Mouse (Mus musculus): ENCODE measurements around the gene Hnrnph3. TPM values are rescaled to one million over a fixed set of nuclear protein-coding genes. Genes with fewer than 3 reads are reported as not detected.
A peak's percentile ranks its signal among the peaks of the same experiment; 100 is the strongest.

Gene Hnrnph3
- polyA plus RNA-seq, 1 experiment from 2014 or later = 60.1 TPM

- Histone ChIP-seq H3K4me3 (no peak overlapping the region), H3K9me3 (no peaks in the 10 kb centered on the region), H3K27ac (replicated peaks) (peak overlapping the region; percentile 58), H3K36me3 (peaks cover 60% of the 10 kb centered on the region), H3K4me1 (peaks cover 21% of the 10 kb centered on the region), H3K27me3 (replicated peaks) (no peaks in the 10 kb centered on the region), H3K4me2 (no peak overlapping the region), H3K9ac (no peak overlapping the region)
- 87% methylated on average over 11 of the region's 11 CpGs for WGBS
- no peak for ATAC-seq (ENCODE audit: extremely low read depth, insufficient number of reproducible peaks, low FRiP score, low TSS enrichment)
Measured at GRCm38 (mm10) chr10:62984072-62984471, 39.9 kb downstream of the Hnrnph3 start.

DNA sequence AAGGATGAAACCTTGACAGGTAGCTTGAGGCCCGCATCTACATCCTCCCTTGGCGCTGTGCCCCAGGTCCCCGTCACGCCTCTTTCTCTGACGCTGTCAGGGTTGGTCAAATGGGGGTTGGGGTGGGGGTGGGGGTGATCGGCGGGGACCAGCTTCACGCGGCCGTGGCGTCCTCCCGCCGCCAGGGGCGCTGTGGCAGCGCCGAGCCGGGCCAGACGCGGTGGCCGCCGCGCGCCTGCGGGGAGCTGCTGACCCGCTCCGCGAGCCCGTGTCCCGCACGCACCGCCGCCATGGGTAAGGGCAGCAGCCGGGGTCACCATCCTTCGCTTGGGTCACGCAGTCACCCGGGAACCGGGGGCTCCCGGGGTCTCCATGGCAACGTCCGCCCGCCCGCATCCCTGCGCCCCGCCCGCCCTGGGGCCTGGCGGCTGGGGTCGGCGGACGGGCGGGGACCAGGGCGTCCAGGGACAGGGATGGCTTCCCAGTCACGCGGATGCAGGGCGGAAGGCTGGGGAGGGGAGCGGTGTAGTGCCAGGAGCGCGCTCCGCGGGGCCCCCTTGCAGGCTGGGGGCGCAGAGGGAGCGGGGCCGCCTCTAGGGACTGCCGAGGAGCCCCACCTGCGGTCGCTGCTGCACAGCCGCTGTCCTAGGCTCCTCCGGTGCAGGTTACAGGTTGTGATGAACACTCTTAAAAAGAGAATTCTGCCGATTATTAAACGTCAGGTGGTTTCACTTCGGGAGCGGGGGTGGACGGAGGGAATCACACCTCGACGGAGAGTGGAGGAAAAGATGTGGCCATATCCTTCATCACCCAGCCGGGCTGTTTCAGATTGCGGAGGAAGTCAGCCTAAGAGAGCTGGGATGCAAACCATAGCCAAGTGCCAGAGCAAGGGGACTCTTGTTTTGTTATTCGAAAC is 43.7 kb downstream of the Hnrnph3 start, which contains the start of gene Rufy2:
Gene Rufy2 (plus strand): TSS at position 185 of the 916 bp plus-strand sequence.
- Histone ChIP-seq H3K36me3 (peaks cover 33% of the 10 kb centered on the region), H3K4me2 (peak within 1 kb of the TSS; percentile 77), H3K4me1 (peaks cover 24% of the 10 kb centered on the region), H3K27ac (replicated peaks) (peak within 1 kb of the TSS; percentile 61), H3K9ac (peak within 1 kb of the TSS; percentile 92), H3K27me3 (replicated peaks) (no peaks in the 10 kb centered on the region), H3K4me3 (peak within 1 kb of the TSS; percentile 94), H3K9me3 (no peaks in the 10 kb centered on the region)
- peak; percentile 83 for ATAC-seq (ENCODE audit: extremely low read depth, insufficient number of reproducible peaks, low FRiP score, low TSS enrichment)
- WGBS = under 1% methylated on average over 77 of the region's 77 CpGs

DNA sequence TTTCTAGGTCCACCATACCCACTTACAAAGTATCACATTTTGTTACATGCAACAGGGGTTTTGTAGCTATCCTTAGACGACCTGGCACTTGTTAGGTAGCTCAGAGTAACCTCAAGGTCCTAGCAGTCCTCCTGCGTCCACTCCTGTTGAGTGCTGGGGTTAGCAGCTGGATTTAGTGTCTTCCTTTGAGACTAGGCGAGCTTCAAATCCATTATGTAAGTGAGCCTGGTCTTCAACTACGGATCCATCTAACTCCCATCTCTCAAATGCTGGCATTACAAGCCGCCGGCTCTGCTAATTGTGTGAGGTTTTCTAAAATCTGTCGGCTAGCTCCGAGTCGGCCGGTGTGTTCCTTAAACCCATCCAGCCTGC is 44.4 kb downstream of the Hnrnph3 start:
- Histone ChIP-seq H3K4me1 (peaks cover 20% of the 10 kb centered on the region), H3K4me2 (peak overlapping the region; percentile 77), H3K27ac (replicated peaks) (no peak overlapping the region), H3K9me3 (no peaks in the 10 kb centered on the region), H3K9ac (peak overlapping the region; percentile 92), H3K36me3 (peaks cover 33% of the 10 kb centered on the region), H3K4me3 (peak overlapping the region; percentile 94), H3K27me3 (replicated peaks) (no peaks in the 10 kb centered on the region)
- ATAC-seq (ENCODE audit: extremely low read depth, insufficient number of reproducible peaks, low FRiP score, low TSS enrichment) = no peak
- 12% methylated on average over 10 of the region's 10 CpGs for WGBS

- Histone ChIP-seq H3K36me3 (peaks cover 79% of the 10 kb centered on the region), H3K9me3 (no peaks in the 10 kb centered on the region), H3K9ac (no peak overlapping the region), H3K27ac (replicated peaks) (no peak overlapping the region), H3K27me3 (replicated peaks) (no peaks in the 10 kb centered on the region), H3K4me1 (no peaks in the 10 kb centered on the region), H3K4me3 (no peak overlapping the region), H3K4me2 (no peak overlapping the region)
- no peak for ATAC-seq (ENCODE audit: extremely low read depth, insufficient number of reproducible peaks, low FRiP score, low TSS enrichment)
- WGBS = 78% methylated on average over 16 of the region's 16 CpGs
Measured at GRCm38 (mm10) chr10:62971821-62972220, 52.2 kb downstream of the Hnrnph3 start.

DNA sequence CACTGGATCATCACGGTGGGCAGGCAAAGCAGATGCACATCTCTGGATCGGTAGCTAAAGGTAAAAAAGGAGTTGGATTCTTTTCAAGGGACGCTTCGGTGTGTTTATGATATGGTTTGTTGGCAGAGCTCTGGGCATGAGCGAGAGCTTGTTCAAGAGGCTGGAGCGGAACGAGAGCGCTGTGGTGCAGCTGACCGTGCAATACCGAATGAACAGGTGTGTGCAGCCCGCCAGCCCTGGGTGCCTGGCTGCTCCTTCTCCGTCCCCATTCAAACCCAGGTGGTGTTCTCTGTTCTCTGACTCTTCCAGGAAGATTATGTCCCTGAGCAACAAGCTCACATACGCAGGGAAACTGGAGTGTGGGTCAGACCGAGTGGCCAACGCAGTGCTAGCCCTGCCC is 57.7 kb downstream of the Hnrnph3 start:
- Histone ChIP-seq H3K4me1 (no peaks in the 10 kb centered on the region), H3K9ac (no peak overlapping the region), H3K27ac (replicated peaks) (no peak overlapping the region), H3K4me3 (no peak overlapping the region), H3K9me3 (no peaks in the 10 kb centered on the region), H3K36me3 (peaks cover 96% of the 10 kb centered on the region), H3K27me3 (replicated peaks) (no peaks in the 10 kb centered on the region), H3K4me2 (no peak overlapping the region)
- 93% methylated on average over 15 of the region's 15 CpGs for WGBS
- no peak for ATAC-seq (ENCODE audit: extremely low read depth, insufficient number of reproducible peaks, low FRiP score, low TSS enrichment)

DNA sequence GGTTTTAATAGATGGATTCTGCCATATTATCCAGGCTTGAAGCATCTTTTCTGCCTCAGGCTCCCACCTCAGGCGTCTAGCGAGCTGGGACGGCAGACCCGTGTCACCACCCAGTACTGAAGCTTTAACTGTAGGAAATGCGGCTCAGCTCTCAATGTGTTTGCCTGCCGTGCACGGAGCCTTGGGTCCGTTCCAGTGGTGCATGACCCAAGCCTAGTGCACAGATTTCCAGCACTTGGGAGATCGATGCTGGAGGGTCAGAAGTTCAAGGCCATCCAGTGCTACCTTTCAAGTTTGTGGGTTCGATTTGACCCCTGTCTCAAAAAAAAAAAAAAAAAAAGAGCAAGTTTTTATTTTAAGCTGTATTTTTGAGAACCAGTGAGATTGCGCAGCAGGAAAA is 58.2 kb downstream of the Hnrnph3 start:
- ATAC-seq (ENCODE audit: extremely low read depth, insufficient number of reproducible peaks, low FRiP score, low TSS enrichment) = no peak
- H3K4me2 ChIP-seq = no peak overlapping the region
- peaks cover 96% of the 10 kb centered on the region for H3K36me3 ChIP-seq
- 92% methylated on average over 11 of the region's 11 CpGs for WGBS
- no peaks in the 10 kb centered on the region for H3K27me3 ChIP-seq (replicated peaks)
- H3K9me3 ChIP-seq = no peaks in the 10 kb centered on the region
- H3K9ac ChIP-seq = no peak overlapping the region
- H3K4me3 ChIP-seq = no peak overlapping the region
- H3K27ac ChIP-seq (replicated peaks) = no peak overlapping the region
- no peaks in the 10 kb centered on the region for H3K4me1 ChIP-seq

Other genes starting within 250 kb of the Hnrnph3 start
- 75.3 and 87.0 TPM in 2 replicates for gene Ccar1, start 231.9 kb downstream of the Hnrnph3 start, polyA plus RNA-seq (2015; fragmentation: Nextera tagmentation; extraction: Ambion mirVana)
- gene Tet1, start 115.2 kb downstream of the Hnrnph3 start, polyA plus RNA-seq (2015; fragmentation: Nextera tagmentation; extraction: Ambion mirVana) = 21.8 and 24.0 TPM in 2 replicates
- gene Slc25a16, start 103.6 kb downstream of the Hnrnph3 start, polyA plus RNA-seq (2015; fragmentation: Nextera tagmentation; extraction: Ambion mirVana) = 11.5 and 11.7 TPM in 2 replicates
- 15.4 and 16.2 TPM in 2 replicates for gene Dna2, start 77.2 kb downstream of the Hnrnph3 start, polyA plus RNA-seq (2015; fragmentation: Nextera tagmentation; extraction: Ambion mirVana)
- 11.1 and 14.5 TPM in 2 replicates for gene Rufy2, start 44.0 kb downstream of the Hnrnph3 start, polyA plus RNA-seq (2015; fragmentation: Nextera tagmentation; extraction: Ambion mirVana)
- 0.55 and 0.60 TPM in 2 replicates for gene Pbld2, start 98 bp upstream of the Hnrnph3 start, polyA plus RNA-seq (2015; fragmentation: Nextera tagmentation; extraction: Ambion mirVana)
- 0.33 and 0.61 TPM in 2 replicates for gene Pbld1, start 35.9 kb upstream of the Hnrnph3 start, polyA plus RNA-seq (2015; fragmentation: Nextera tagmentation; extraction: Ambion mirVana)
- not detected in 2 replicates for gene Atoh7, start 75.4 kb upstream of the Hnrnph3 start, polyA plus RNA-seq (2015; fragmentation: Nextera tagmentation; extraction: Ambion mirVana)
- gene Mypn, start 179.7 kb upstream of the Hnrnph3 start, polyA plus RNA-seq (2015; fragmentation: Nextera tagmentation; extraction: Ambion mirVana) = 4.7 and 5.3 TPM in 2 replicates
- gene Herc4, start 219.6 kb upstream of the Hnrnph3 start, polyA plus RNA-seq (2015; fragmentation: Nextera tagmentation; extraction: Ambion mirVana) = 25.7 and 27.1 TPM in 2 replicates

Data from heart, embryonic 13.5 days (tissue).